Mouse (Mus musculus) CD4-positive, CD25-positive, alpha-beta regulatory T cell, adult 4 months (primary cell): ENCODE results near the gene Slamf1. TPM values are rescaled to one million over a fixed set of nuclear protein-coding genes. Genes with fewer than 3 reads are reported as not detected.
A peak's percentile ranks its signal among the peaks of the same experiment; 100 is the strongest.
"Not testable (repeated sequence)": the region's sequence is repeated elsewhere in the genome, so short reads cannot be mapped to it uniquely, and the experiment has no call there.

Experiments
- ATAC-seq: one replicate; pipeline ENCODE4 v1.8.0; 2017
- polyA plus RNA-seq, 2 experiments: library from polyadenylated mRNA; unstranded; fragments of 100-300 nt; shearing (Covaris generic); gene quantifications; one replicate each; pipeline ENCODE4 v1.2.1; 2017

The Slamf1 gene
- polyA plus RNA-seq, 2 experiments from 2014 or later = 72.6 to 97.4 TPM

DNA sequence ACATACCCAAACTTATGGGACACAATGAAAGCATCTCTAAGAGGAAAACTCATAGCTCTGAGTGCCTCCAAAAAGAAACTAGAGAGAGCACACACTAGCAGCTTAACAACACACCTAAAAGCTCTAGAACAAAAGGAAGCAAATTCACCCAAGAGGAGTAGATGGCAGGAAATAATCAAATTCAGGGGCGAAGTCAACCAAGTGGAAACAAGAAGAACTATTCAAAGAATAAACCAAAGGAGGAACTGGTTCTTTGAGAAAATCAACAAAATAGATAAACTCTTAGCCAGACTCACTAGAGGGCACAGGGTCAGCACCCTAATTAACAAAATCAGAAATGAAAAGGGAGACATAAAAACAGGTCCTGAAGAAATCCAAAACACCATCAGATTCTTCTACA is 44.1 kb downstream of the Slamf1 start:
- ATAC-seq = not testable (repeated sequence)

- peak; percentile 98 for ATAC-seq
Measured at GRCm38 (mm10) chr1:171815545-171816439, 48.9 kb downstream of the Slamf1 start.

DNA sequence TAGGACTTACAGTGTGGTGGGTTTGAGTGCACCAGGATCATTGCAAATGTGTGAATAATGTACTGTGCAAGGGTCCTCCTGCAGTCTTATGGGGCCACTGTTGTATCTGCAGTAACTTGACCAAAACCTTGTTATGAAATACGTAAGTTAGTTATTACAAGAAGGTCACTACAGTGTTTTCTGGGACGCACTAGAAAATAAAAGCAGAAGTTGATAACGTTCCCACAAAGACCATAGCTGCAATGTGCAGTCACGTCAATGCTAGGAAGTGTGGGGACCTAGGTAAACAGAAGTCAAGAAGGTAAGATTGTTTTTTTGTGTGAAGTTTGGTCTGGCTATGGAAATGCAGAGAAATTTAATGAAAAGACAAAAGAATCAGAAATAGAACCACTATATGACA is 50.1 kb downstream of the Slamf1 start:
- ATAC-seq = no peak

DNA sequence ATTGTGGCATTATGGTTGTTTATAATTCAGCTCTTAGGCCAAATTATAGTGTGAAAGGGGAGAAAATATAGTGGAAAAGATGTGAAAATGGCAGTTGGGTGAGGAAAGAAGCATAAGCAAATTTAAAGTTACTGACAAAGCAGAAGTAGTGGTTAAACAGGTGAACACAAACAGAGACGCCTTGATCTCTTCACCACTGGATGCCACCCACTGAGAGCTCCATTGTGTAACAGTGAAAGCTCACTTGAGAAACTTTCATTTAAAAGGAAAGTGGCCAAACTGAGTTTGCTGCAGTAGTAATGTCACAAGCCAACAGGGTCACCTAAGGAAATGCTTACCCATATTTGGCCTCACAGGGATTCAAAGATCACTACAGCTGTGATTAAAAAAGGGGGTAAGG is 54.4 kb downstream of the Slamf1 start:
- ATAC-seq = no peak

- ATAC-seq = no peak
Measured at GRCm38 (mm10) chr1:171825462-171825861, 58.5 kb downstream of the Slamf1 start.

DNA sequence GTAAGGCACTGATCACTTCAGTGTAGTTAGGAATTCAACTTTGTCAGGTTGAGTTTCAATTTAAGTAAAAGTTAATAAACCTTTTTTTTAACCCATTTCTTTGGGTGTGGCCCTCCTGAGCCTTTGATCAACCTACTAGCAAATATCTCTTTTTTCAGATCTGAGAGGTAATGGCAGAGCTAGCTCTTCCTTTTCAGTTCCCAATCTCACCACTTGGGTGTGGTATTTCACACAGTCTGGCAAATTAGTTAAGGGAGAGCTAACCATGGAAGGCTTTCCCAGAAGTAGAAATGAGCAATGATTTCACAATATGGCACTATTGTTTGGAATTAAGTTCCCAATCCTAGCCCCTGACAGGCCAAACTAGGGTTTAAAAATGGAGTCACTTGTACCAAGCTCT is 59.2 kb downstream of the Slamf1 start:
- peak; percentile 68 for ATAC-seq

DNA sequence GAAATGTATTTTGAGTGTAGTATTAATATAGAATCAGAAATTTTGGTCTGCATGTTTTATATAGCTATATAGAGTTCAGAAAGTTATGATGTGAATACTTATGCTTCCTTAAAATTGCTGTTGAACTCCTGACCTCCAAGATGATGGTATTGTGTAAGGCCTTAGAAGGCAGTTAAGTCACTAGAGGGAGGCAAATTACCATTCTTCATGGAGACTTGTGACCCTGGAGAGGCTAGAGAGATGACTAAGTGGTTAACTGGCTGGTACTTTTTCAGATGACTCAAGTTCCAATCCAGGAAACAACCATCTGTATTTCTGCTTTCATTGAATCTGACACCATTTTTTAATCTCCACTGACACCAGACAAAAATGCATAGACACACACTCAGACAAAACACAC is 60.7 kb downstream of the Slamf1 start:
- peak; percentile 95 for ATAC-seq

GRCm38 (mm10) chr1:171839488-171839887 is 72.6 kb downstream of the Slamf1 start, which contains the start of gene Cd84:
Cd84 (plus strand) TSS chr1:171839697.
- ATAC-seq = no peak

DNA sequence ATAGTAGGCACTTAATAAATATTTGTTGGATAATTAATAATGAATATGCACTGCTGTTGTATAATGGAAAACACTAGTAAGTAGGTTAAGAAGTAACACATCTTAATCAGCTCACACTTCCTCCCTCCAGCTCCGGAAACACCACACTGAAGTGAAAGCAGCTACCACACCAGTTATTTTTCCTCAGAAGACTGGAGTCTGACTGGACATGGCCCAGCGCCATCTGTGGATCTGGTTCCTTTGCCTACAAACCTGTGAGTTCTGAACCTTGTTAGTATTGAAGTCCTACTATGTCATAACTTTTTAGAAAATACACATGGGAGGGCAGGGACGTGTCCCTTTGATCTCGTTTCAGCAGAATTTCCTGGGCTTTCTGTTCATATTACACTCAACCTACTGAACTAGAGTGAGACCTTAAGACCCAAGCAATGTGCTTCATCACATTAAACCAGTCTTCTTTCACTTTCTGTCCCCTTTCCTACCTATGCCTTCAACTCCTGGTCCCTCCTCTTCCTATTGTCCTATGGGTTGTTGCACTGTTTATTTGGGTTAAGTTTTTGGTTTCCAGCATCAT is 73.6 kb downstream of the Slamf1 start:
- peak; percentile 75 for ATAC-seq

GRCm38 (mm10) chr1:171845035-171845754 is 78.3 kb downstream of the Slamf1 start:
- ATAC-seq = peak; percentile 79

DNA sequence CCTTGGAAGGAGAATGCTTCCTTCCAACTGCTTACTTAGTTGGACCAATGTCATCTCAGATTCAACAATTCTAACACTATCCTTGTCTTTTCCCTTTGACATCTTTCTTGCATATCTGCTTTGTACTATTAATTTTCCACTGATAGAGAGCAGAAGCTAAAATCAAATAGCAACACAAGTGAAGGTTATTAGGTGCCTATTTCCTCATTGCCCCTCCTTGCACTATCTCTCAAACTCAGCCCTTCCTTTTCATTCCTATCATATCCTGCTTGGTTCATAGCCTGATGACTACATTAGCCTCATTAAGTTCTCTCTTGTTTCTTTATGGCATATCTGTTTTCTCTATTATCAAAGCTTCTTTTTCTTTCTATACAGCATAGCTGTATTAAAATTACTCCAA is 81.3 kb downstream of the Slamf1 start:
- ATAC-seq = no peak

DNA sequence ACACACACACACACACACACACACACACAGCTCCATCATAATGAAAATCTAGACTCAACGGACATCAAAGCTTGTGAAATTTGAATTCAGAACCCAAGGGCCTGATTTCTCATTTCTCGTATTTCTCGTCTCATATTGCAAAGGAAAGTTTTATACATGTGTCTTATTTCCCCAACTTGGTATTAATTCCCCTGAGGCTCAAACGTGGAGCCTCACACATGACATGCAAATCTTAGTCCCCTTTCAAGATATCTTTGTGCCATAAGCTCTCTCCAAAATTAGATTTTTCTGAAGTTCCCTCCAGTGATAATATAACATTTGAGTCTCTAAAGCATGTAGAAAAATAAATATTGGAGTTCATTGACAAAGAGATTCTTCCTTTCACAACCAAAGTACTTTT is 81.8 kb downstream of the Slamf1 start:
- no peak for ATAC-seq

DNA sequence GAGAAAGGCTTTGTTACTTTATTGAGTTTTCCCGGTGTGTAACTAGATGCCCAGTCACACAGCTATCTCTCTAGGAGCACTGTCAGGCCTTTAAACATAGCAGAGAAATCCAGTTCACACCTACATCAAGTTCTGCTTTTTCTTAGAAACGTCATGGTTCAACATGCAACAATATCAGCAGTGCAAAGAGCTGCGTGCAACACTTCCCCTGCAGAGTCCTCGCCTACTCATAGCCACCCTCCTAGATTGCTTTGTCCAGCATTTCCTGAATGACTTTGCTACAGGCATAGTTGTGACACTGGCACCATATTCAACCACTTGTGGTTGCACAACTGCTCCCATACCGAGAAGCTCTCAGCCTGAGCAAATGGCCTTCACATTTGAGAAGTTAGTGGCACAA is 82.5 kb downstream of the Slamf1 start:
- ATAC-seq = no peak

Other genes starting within 250 kb of the Slamf1 start
- not detected for gene Itln1, start 231.8 kb upstream of the Slamf1 start, polyA plus RNA-seq
- 1 to 10 TPM in 1 of 2 experiments, under 1 TPM in 1; 0.55 to 1.3 TPM for gene Cd244a, start 207.9 kb upstream of the Slamf1 start, polyA plus RNA-seq
- 100 to 1,000 TPM in 1 of 2 experiments, 10 to 100 TPM in 1; 52.9 to 159 TPM for gene Ly9, start 159.7 kb upstream of the Slamf1 start, polyA plus RNA-seq
- 10 to 100 TPM; 12.5 to 13.1 TPM for gene Slamf7, start 114.1 kb upstream of the Slamf1 start, polyA plus RNA-seq
- 100 to 1,000 TPM; 451 to 548 TPM for gene Cd48, start 85.1 kb upstream of the Slamf1 start, polyA plus RNA-seq
- gene Cd84, start 72.6 kb downstream of the Slamf1 start, polyA plus RNA-seq = 100 to 1,000 TPM; 206 to 219 TPM
- 1 to 10 TPM; 1.6 to 2.5 TPM for gene Gm10521, start 128.5 kb downstream of the Slamf1 start, polyA plus RNA-seq
- gene Slamf6, start 150.4 kb downstream of the Slamf1 start, polyA plus RNA-seq = 100 to 1,000 TPM; 266 to 302 TPM